Mouse (Mus musculus): ENCODE measurements at regions not wholly inside any gene's neighbourhood (a gene's known extent, or its start where the extent isn't known, plus 50 kb on each side); places are given as distances from the start of the nearest gene placed in this dataset.
A peak's percentile ranks its signal among the peaks of the same experiment; 100 is the strongest.
"Not testable (repeated sequence)": the region's sequence is repeated elsewhere in the genome, so short reads cannot be mapped to it uniquely, and the experiment has no call there.

DNA sequence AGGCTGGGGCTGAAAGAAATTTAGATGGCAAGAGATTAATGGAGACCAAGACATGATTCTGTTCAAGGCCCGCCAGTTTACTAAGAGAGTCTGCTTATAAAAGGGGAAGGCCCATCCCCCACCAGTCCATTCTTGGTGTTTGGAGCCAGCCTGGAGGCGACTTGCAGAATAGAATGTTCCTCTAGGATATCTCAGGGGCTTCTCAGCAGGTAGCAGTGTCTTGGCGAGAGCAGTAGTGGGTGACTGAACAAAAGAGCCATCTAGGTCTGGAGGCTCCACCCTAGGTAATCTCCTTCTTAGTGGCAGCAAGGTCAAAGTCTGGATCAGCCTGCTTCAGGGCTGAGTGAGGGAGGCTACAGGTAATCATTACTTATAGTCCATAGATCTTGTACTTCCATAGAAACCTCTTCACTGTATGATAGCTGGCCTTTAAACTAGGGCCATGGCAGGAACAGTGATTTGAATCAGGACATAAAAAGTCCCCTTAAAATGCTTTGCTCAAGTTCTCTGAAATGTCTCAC lies 166.0 kb upstream of the Gm5538 start:
- H3K9me3 ChIP-seq (ENCODE audit: control insufficient read depth, low read length); H3K4me1 ChIP-seq (replicated peaks; ENCODE audit: control insufficient read depth, insufficient read depth, low read length); H3K27me3 ChIP-seq (ENCODE audit: control insufficient read depth, insufficient read depth, low read length); H3K9ac ChIP-seq (ENCODE audit: low read depth, low read length); H3K36me3 ChIP-seq (ENCODE audit: control insufficient read depth, insufficient read depth, low read length); H3K4me2 ChIP-seq (replicated peaks; ENCODE audit: low read depth, low read length); H3K4me3 ChIP-seq (ENCODE audit: low read depth, low read length); DNase-seq (ENCODE audit: low spot score); ATAC-seq (ENCODE audit: low FRiP score); H3K27ac ChIP-seq (ENCODE audit: low read depth, low read length): not testable (repeated sequence)
- WGBS, result 43% methylated on average over 3 of the region's 3 CpGs

DNA sequence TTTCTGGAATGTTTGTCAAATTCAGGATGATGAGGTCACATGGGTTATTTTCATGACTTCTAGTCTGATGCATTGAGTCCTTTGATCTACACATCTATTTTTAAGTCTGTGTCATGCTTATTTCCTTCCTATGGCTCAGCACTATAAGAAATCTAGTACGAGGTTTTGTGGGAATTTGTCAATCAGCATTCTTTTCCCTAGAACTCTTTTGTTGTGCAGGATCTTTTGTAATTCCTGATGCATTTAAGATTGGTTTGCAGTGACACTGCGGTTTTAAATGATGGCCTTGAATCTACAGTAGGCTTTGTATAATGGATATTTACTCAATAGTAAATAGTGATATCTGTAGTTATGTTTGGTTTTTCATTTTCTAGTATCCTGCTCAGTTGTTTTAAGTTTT lies 187.0 kb upstream of the Gm5538 start:
- Histone ChIP-seq H3K36me3 (ENCODE audit: control insufficient read depth, insufficient read depth, low read length) (no peaks in the 10 kb centered on the region), H3K9ac (ENCODE audit: low read depth, low read length) (no peak overlapping the region), H3K4me2 (replicated peaks; ENCODE audit: low read depth, low read length) (no peak overlapping the region), H3K4me3 (ENCODE audit: low read depth, low read length) (no peak overlapping the region), H3K4me1 (replicated peaks; ENCODE audit: control insufficient read depth, insufficient read depth, low read length) (no peaks in the 10 kb centered on the region), H3K27me3 (ENCODE audit: control insufficient read depth, insufficient read depth, low read length) (no peaks in the 10 kb centered on the region), H3K27ac (ENCODE audit: low read depth, low read length) (no peak overlapping the region), H3K9me3 (ENCODE audit: control insufficient read depth, low read length) (no peaks in the 10 kb centered on the region)
- DNase-seq (ENCODE audit: low spot score) (no peak), ATAC-seq (ENCODE audit: low FRiP score) (no peak)
- WGBS, result 41% methylated on average over 2 of the region's 2 CpGs

DNA sequence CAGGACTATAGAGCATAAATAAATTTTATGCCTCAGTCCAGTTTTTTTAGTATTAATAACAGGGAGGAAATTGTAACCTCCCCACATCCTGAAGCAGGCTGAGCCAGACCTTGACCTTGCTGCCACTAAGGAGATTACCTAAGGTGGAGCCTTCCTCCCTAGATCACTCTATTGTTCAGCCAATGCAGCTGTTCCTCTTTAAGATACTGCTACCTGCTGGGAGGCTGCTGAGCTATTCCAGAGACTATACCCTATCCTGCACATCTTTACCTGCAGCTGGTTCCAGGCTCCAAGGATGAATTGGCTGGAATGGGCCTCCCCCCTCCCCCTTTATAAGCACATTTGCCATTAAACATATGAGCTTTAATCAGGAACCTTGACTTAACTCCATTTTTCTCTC lies 189.0 kb upstream of the Gm5538 start:
- not testable (repeated sequence) for H3K9me3 ChIP-seq (ENCODE audit: control insufficient read depth, low read length); ATAC-seq (ENCODE audit: low FRiP score); H3K4me2 ChIP-seq (replicated peaks; ENCODE audit: low read depth, low read length); H3K4me1 ChIP-seq (replicated peaks; ENCODE audit: control insufficient read depth, insufficient read depth, low read length); H3K27me3 ChIP-seq (ENCODE audit: control insufficient read depth, insufficient read depth, low read length); H3K4me3 ChIP-seq (ENCODE audit: low read depth, low read length); H3K27ac ChIP-seq (ENCODE audit: low read depth, low read length); DNase-seq (ENCODE audit: low spot score); H3K36me3 ChIP-seq (ENCODE audit: control insufficient read depth, insufficient read depth, low read length); H3K9ac ChIP-seq (ENCODE audit: low read depth, low read length)

- not testable (repeated sequence) for H3K4me1 ChIP-seq (replicated peaks; ENCODE audit: control insufficient read depth, insufficient read depth, low read length); DNase-seq (ENCODE audit: low spot score)
- WGBS, result 76% methylated on average over 3 of the region's 3 CpGs
Measured at GRCm38 (mm10) chr3:59539893-59540292, 189.7 kb upstream of the Gm5538 start.

GRCm38 (mm10) chr3:59531311-59531834 lies 187.2 kb upstream of the Igsf10 start:
- ATAC-seq (ENCODE audit: low FRiP score) (no peak), DNase-seq (ENCODE audit: low spot score) (no peak)
- H3K4me1 ChIP-seq (replicated peaks; ENCODE audit: control insufficient read depth, insufficient read depth, low read length), result no peaks in the 10 kb centered on the region
- H3K9me3 ChIP-seq (ENCODE audit: control insufficient read depth, low read length), result no peaks in the 10 kb centered on the region
- no peaks in the 10 kb centered on the region for H3K36me3 ChIP-seq (ENCODE audit: control insufficient read depth, insufficient read depth, low read length)
- no peak overlapping the region for H3K4me3 ChIP-seq (ENCODE audit: low read depth, low read length)
- 81% methylated on average over 2 of the region's 2 CpGs for WGBS
- H3K27me3 ChIP-seq (ENCODE audit: control insufficient read depth, insufficient read depth, low read length), result no peaks in the 10 kb centered on the region
- no peak overlapping the region for H3K9ac ChIP-seq (ENCODE audit: low read depth, low read length)
- no peak overlapping the region for H3K27ac ChIP-seq (ENCODE audit: low read depth, low read length)
- no peak overlapping the region for H3K4me2 ChIP-seq (replicated peaks; ENCODE audit: low read depth, low read length)

More at GRCm38 (mm10) chr3:59539893-59540292, 189.7 kb upstream of the Gm5538 start:
- not testable (repeated sequence) for H3K9me3 ChIP-seq (ENCODE audit: control insufficient read depth, low read length); H3K36me3 ChIP-seq (ENCODE audit: control insufficient read depth, insufficient read depth, low read length); H3K4me3 ChIP-seq (ENCODE audit: low read depth, low read length); H3K4me2 ChIP-seq (replicated peaks; ENCODE audit: low read depth, low read length); H3K27me3 ChIP-seq (ENCODE audit: control insufficient read depth, insufficient read depth, low read length); H3K27ac ChIP-seq (ENCODE audit: low read depth, low read length); H3K9ac ChIP-seq (ENCODE audit: low read depth, low read length); ATAC-seq (ENCODE audit: low FRiP score)

GRCm38 (mm10) chr3:59530592-59531310 lies 186.6 kb upstream of the Igsf10 start:
- Histone ChIP-seq H3K27me3 (ENCODE audit: control insufficient read depth, insufficient read depth, low read length) (no peaks in the 10 kb centered on the region), H3K4me3 (ENCODE audit: low read depth, low read length) (no peak overlapping the region), H3K36me3 (ENCODE audit: control insufficient read depth, insufficient read depth, low read length) (no peaks in the 10 kb centered on the region), H3K27ac (ENCODE audit: low read depth, low read length) (no peak overlapping the region), H3K4me2 (replicated peaks; ENCODE audit: low read depth, low read length) (no peak overlapping the region), H3K9me3 (ENCODE audit: control insufficient read depth, low read length) (no peaks in the 10 kb centered on the region), H3K4me1 (replicated peaks; ENCODE audit: control insufficient read depth, insufficient read depth, low read length) (no peaks in the 10 kb centered on the region), H3K9ac (ENCODE audit: low read depth, low read length) (no peak overlapping the region)
- ATAC-seq (ENCODE audit: low FRiP score), result no peak
- no peak for DNase-seq (ENCODE audit: low spot score)
- WGBS, result 88% methylated on average over 9 of the region's 9 CpGs

- Histone ChIP-seq H3K4me2 (replicated peaks; ENCODE audit: low read depth, low read length) (no peak overlapping the region), H3K27ac (ENCODE audit: low read depth, low read length) (no peak overlapping the region), H3K4me3 (ENCODE audit: low read depth, low read length) (no peak overlapping the region), H3K36me3 (ENCODE audit: control insufficient read depth, insufficient read depth, low read length) (no peaks in the 10 kb centered on the region), H3K4me1 (replicated peaks; ENCODE audit: control insufficient read depth, insufficient read depth, low read length) (no peaks in the 10 kb centered on the region), H3K9me3 (ENCODE audit: control insufficient read depth, low read length) (no peaks in the 10 kb centered on the region), H3K27me3 (ENCODE audit: control insufficient read depth, insufficient read depth, low read length) (no peaks in the 10 kb centered on the region), H3K9ac (ENCODE audit: low read depth, low read length) (no peak overlapping the region)
- ATAC-seq (ENCODE audit: low FRiP score), result no peak
- WGBS, result 93% methylated on average over 1 of the region's 1 CpGs
- DNase-seq (ENCODE audit: low spot score), result no peak
Measured at GRCm38 (mm10) chr3:59520766-59521165, 176.6 kb upstream of the Igsf10 start.

DNA sequence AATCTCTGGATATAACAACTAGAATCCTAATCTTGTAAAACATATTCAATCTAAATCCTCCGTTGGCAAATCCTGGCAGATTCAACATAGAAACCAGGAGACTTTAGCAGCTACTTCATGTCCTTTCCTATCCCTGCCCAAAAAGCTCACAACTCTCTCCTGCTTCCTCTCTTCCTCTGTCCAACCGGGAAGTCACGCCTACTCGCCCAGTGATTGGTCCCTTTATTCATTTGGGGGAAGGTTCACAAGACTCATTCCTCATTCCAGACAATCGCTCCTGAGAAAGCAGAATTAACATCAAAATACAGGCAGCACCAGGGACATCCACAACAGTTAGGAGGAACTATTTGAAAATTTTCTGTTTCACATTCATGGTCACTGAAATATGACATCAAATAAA lies 133.9 kb upstream of the Igsf10 start:
- Histone ChIP-seq H3K4me1 (replicated peaks; ENCODE audit: control insufficient read depth, insufficient read depth, low read length) (no peaks in the 10 kb centered on the region), H3K36me3 (ENCODE audit: control insufficient read depth, insufficient read depth, low read length) (no peaks in the 10 kb centered on the region), H3K4me3 (ENCODE audit: low read depth, low read length) (no peak overlapping the region), H3K9ac (ENCODE audit: low read depth, low read length) (no peak overlapping the region), H3K27me3 (ENCODE audit: control insufficient read depth, insufficient read depth, low read length) (no peaks in the 10 kb centered on the region), H3K9me3 (ENCODE audit: control insufficient read depth, low read length) (no peaks in the 10 kb centered on the region), H3K4me2 (replicated peaks; ENCODE audit: low read depth, low read length) (no peak overlapping the region), H3K27ac (ENCODE audit: low read depth, low read length) (no peak overlapping the region)
- DNase-seq (ENCODE audit: low spot score), result peak; percentile 31
- ATAC-seq (ENCODE audit: low FRiP score), result peak; percentile 80
- WGBS, result 15% methylated on average over 5 of the region's 5 CpGs

GRCm38 (mm10) chr3:59477441-59478061 lies 133.4 kb upstream of the Igsf10 start:
- no peaks in the 10 kb centered on the region for H3K9me3 ChIP-seq (ENCODE audit: control insufficient read depth, low read length)
- no peak overlapping the region for H3K4me3 ChIP-seq (ENCODE audit: low read depth, low read length)
- ATAC-seq (ENCODE audit: low FRiP score) (peak; percentile 38), DNase-seq (ENCODE audit: low spot score) (no peak)
- H3K27ac ChIP-seq (ENCODE audit: low read depth, low read length), result no peak overlapping the region
- no peaks in the 10 kb centered on the region for H3K27me3 ChIP-seq (ENCODE audit: control insufficient read depth, insufficient read depth, low read length)
- no peak overlapping the region for H3K9ac ChIP-seq (ENCODE audit: low read depth, low read length)
- no peaks in the 10 kb centered on the region for H3K36me3 ChIP-seq (ENCODE audit: control insufficient read depth, insufficient read depth, low read length)
- H3K4me2 ChIP-seq (replicated peaks; ENCODE audit: low read depth, low read length), result no peak overlapping the region
- H3K4me1 ChIP-seq (replicated peaks; ENCODE audit: control insufficient read depth, insufficient read depth, low read length), result no peaks in the 10 kb centered on the region
- WGBS, result 45% methylated on average over 6 of the region's 6 CpGs

Measured in hindbrain, embryonic 11.5 days (tissue).